Mouse (Mus musculus) Muller cell, postnatal 12 days (primary cell): ENCODE measurements around the gene Serpine3.
"Not testable (repeated sequence)": the region's sequence is repeated elsewhere in the genome, so short reads cannot be mapped to it uniquely, and the experiment has no call there.

ENCODE experiments used
- DNase-seq: peaks from one replicate; pipeline ENCODE4 v3.0.0-alpha.2; 2015; ENCODE audit errors: inconsistent ontology term

Serpine3 gene

GRCm38 (mm10) chr14:62663367-62663766, at the start of gene Serpine3:
Gene Serpine3 (plus strand): TSS chr14:62663667.
- DNase-seq: no peak

GRCm38 (mm10) chr14:62622393-62622792, 41.1 kb upstream of the Serpine3 start:
- DNase-seq: no peak

- no peak for DNase-seq
These were observed 35.5 kb upstream of the Serpine3 start for GRCm38 (mm10) chr14:62627951-62628350.

GRCm38 (mm10) chr14:62637436-62638344, 25.8 kb upstream of the Serpine3 start:
- DNase-seq: peak; percentile 31

- no peak for DNase-seq
These were observed 25.1 kb upstream of the Serpine3 start for GRCm38 (mm10) chr14:62638345-62638702.

GRCm38 (mm10) chr14:62639111-62639510, 24.4 kb upstream of the Serpine3 start:
- no peak for DNase-seq

- DNase-seq: no peak
These were observed 23.9 kb upstream of the Serpine3 start for GRCm38 (mm10) chr14:62639551-62639950.

- DNase-seq: no peak
These were observed 23.1 kb upstream of the Serpine3 start for GRCm38 (mm10) chr14:62640396-62640795.

- not testable (repeated sequence) for DNase-seq
These were observed 21.1 kb upstream of the Serpine3 start for GRCm38 (mm10) chr14:62642368-62642767.

GRCm38 (mm10) chr14:62648405-62648804, 15.1 kb upstream of the Serpine3 start:
- no peak for DNase-seq

- DNase-seq: no peak
These were observed 13.1 kb upstream of the Serpine3 start for GRCm38 (mm10) chr14:62650376-62650775.

- DNase-seq: no peak
These were observed 11.7 kb upstream of the Serpine3 start for GRCm38 (mm10) chr14:62651771-62652170.

- DNase-seq: no peak
These were observed 7.5 kb upstream of the Serpine3 start for GRCm38 (mm10) chr14:62655996-62656395.

GRCm38 (mm10) chr14:62657469-62657868, 6.0 kb upstream of the Serpine3 start:
- no peak for DNase-seq

- no peak for DNase-seq
These were observed 1.1 kb upstream of the Serpine3 start for GRCm38 (mm10) chr14:62662381-62662780.

GRCm38 (mm10) chr14:62664976-62665673, 1.7 kb downstream of the Serpine3 start:
- DNase-seq: no peak

GRCm38 (mm10) chr14:62673646-62674045, 10.2 kb downstream of the Serpine3 start:
- no peak for DNase-seq

GRCm38 (mm10) chr14:62718161-62718560, 54.7 kb downstream of the Serpine3 start:
- no peak for DNase-seq

- DNase-seq: no peak
These were observed 58.2 kb downstream of the Serpine3 start for GRCm38 (mm10) chr14:62721625-62722024.

- DNase-seq: no peak
These were observed 61.1 kb downstream of the Serpine3 start for GRCm38 (mm10) chr14:62724560-62724959.

GRCm38 (mm10) chr14:62731902-62732301, 68.4 kb downstream of the Serpine3 start:
- no peak for DNase-seq

GRCm38 (mm10) chr14:62733666-62734065, 70.2 kb downstream of the Serpine3 start:
- DNase-seq: no peak

GRCm38 (mm10) chr14:62735646-62736045, 72.2 kb downstream of the Serpine3 start:
- DNase-seq: no peak
